Mouse (Mus musculus) hindbrain, postnatal 0 days (tissue): Measurements from ENCODE around the gene Edc3. TPM values are rescaled to one million over a fixed set of nuclear protein-coding genes. Genes with fewer than 3 reads are reported as not detected.

Source experiments
- ATAC-seq: fragments of 200-750 bp; cut with Nextera tagmentation; 2 replicates; pipeline ENCODE4 v1.8.0; 2017; ENCODE audit warnings: mild to moderate bottlenecking, moderate TSS enrichment, moderate library complexity
- DNase-seq: peaks from one replicate; pipeline ENCODE4 v3.0.0-alpha.2; 2015; ENCODE audit warnings: low spot score
- H3K27ac ChIP-seq: fragments of 300-500 bp; sonication (generic); 2 replicates; pipeline ENCODE4 v1.5.1; 2014; ENCODE audit warnings: mild to moderate bottlenecking
- H3K27me3 ChIP-seq: fragments of 300-500 bp; sonication (generic); 2 replicates; pipeline ENCODE4 v1.6.1; 2014; ENCODE audit warnings: low read length, mixed read lengths; ENCODE audit not compliant: insufficient read depth
- H3K36me3 ChIP-seq: fragments of 300-500 bp; sonication (generic); 2 replicates; pipeline ENCODE4 v1.6.1; 2014; ENCODE audit warnings: low read length, mixed read lengths; ENCODE audit not compliant: insufficient read depth
- H3K4me1 ChIP-seq: fragments of 300-500 bp; sonication (generic); 2 replicates; pipeline ENCODE4 v1.6.1; 2014; ENCODE audit warnings: antibody characterized with exemption, low read length, mixed read lengths; ENCODE audit not compliant: insufficient read depth
- H3K4me2 ChIP-seq: fragments of 300-500 bp; sonication (generic); 2 replicates; pipeline ENCODE4 v1.6.1; 2014; ENCODE audit warnings: low read depth, mild to moderate bottlenecking, low read length, moderate library complexity, mixed read lengths
- H3K4me3 ChIP-seq: fragments of 300-500 bp; sonication (generic); 2 replicates; pipeline ENCODE4 v1.5.1; 2014; ENCODE audit warnings: low read length
- H3K9ac ChIP-seq: fragments of 300-500 bp; sonication (generic); replicated peaks from 2 replicates; pipeline ENCODE4 v1.6.1; 2014; ENCODE audit warnings: mild to moderate bottlenecking, low read length, moderate library complexity, mixed read lengths
- H3K9me3 ChIP-seq: fragments of 300-500 bp; sonication (generic); 2 replicates; pipeline ENCODE4 v1.6.1; 2016; ENCODE audit warnings: low read length, mixed read lengths
- CTCF ChIP-seq: IDR thresholded peaks from 2 replicates; pipeline ENCODE4 v1.5.1; 2016; ENCODE audit warnings: antibody characterized with exemption, control low read depth, low read depth
- WGBS: fragments of 180-500 bp; shearing (Covaris S2); extraction: QIAGEN DNeasy Blood & Tissue Kit; methylation state at CpG from one replicate; pipeline ENCODE4 v1.1.7; 2014; 5-methylcytosine and 5-hydroxymethylcytosine counted together
- polyA plus RNA-seq: library from polyadenylated mRNA; unstranded; fragments of >200 nt; fragmentation: Nextera tagmentation; extraction: Ambion mirVana; gene quantifications from 2 replicates; pipeline ENCODE4 v1.2.1, GENCODE M21; 2015
- total RNA-seq: library from RNA; depleted of rRNA; stranded (reverse); fragments of >200 nt; gene quantifications from 2 replicates; pipeline ENCODE4 v1.2.3, GENCODE M21; 2014; rRNA removed

Gene Edc3
- 10.2 and 10.3 TPM in 2 replicates for total RNA-seq
- 23.2 and 25.4 TPM in 2 replicates for polyA plus RNA-seq

DNA sequence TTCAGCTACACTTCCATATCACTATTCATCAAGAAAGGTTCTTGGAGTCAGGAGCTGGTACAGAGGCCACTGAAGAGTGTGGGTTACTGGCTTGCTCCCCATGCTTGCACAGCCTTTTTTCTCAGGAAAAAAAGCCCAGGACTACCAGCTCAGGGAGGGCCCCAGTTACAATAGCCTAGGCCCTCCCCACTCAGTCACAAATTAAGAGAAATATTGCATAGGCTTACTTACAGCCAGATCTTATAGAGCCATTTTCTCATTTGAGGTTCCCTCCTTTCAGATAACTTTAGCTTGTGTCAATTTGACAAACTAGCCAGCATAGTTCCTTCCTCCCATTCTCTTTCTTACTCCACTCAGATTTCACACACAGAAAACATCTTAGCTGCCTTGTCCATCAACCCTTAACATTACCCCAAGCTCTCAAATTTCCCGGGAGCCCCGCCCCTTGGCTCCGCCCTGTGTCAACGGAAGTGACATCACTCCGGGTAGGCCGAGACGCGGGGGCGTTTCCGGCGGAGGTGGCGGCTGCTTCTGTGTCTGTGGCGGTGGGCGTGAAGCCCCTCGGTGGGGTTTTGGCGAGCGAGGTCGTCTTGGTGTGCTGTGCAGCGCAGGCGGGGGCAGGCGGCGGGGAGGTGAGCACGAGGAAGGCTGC lies at the start of gene Edc3:
Gene Edc3 (plus strand): TSS at position 473 of the 652 bp plus-strand sequence.
- under 1% methylated on average over 23 of the region's 23 CpGs for WGBS
- H3K4me3 ChIP-seq, result peak within 1 kb of the TSS; percentile 92
- H3K9me3 ChIP-seq, result no peaks in the 10 kb centered on the region
- no peak for TF ChIP-seq CTCF
- peak within 1 kb of the TSS; percentile 86 for H3K9ac ChIP-seq
- peak; percentile 96 for ATAC-seq
- peak within 1 kb of the TSS; percentile 91 for H3K27ac ChIP-seq
- DNase-seq, result peak; percentile 93
- peaks cover 8% of the 10 kb centered on the region; the same call in 1 of the 2 replicates for H3K4me1 ChIP-seq
- peaks cover 4% of the 10 kb centered on the region; the same call in 1 of the 2 replicates for H3K36me3 ChIP-seq
- peak within 1 kb of the TSS; percentile 88 for H3K4me2 ChIP-seq
- H3K27me3 ChIP-seq, result no peaks in the 10 kb centered on the region

GRCm38 (mm10) chr9:57658970-57659369 lies 49.4 kb upstream of the Edc3 start:
- Histone ChIP-seq H3K4me2 (no peak overlapping the region), H3K9me3 (no peaks in the 10 kb centered on the region), H3K9ac (no peak overlapping the region), H3K36me3 (no peaks in the 10 kb centered on the region), H3K27me3 (no peaks in the 10 kb centered on the region), H3K4me3 (no peak overlapping the region), H3K4me1 (no peaks in the 10 kb centered on the region), H3K27ac (no peak overlapping the region)
- no peak for DNase-seq
- TF ChIP-seq CTCF, result peak; percentile 28; the same call in 1 of the 2 replicates
- 79% methylated on average over 4 of the region's 4 CpGs for WGBS
- no peak for ATAC-seq

- Histone ChIP-seq H3K4me2 (no peak overlapping the region), H3K27me3 (no peaks in the 10 kb centered on the region), H3K4me1 (no peaks in the 10 kb centered on the region), H3K4me3 (no peak overlapping the region), H3K9ac (no peak overlapping the region), H3K9me3 (no peaks in the 10 kb centered on the region), H3K36me3 (no peaks in the 10 kb centered on the region), H3K27ac (no peak overlapping the region)
- WGBS, result 17% methylated on average over 4 of the region's 4 CpGs
- peak; percentile 85 for TF ChIP-seq CTCF
- peak; percentile 68 for ATAC-seq
- peak; percentile 83 for DNase-seq
These were observed 48.6 kb upstream of the Edc3 start for GRCm38 (mm10) chr9:57659774-57660173.

GRCm38 (mm10) chr9:57660501-57660900 lies 47.8 kb upstream of the Edc3 start:
- no peak overlapping the region for H3K9ac ChIP-seq
- H3K4me3 ChIP-seq, result no peak overlapping the region
- ATAC-seq (no peak), DNase-seq (no peak)
- no peaks in the 10 kb centered on the region for H3K4me1 ChIP-seq
- no peaks in the 10 kb centered on the region for H3K27me3 ChIP-seq
- H3K27ac ChIP-seq, result no peak overlapping the region
- TF ChIP-seq CTCF, result no peak
- 88% methylated on average over 6 of the region's 6 CpGs for WGBS
- H3K4me2 ChIP-seq, result no peak overlapping the region
- no peaks in the 10 kb centered on the region for H3K9me3 ChIP-seq
- no peaks in the 10 kb centered on the region for H3K36me3 ChIP-seq

DNA sequence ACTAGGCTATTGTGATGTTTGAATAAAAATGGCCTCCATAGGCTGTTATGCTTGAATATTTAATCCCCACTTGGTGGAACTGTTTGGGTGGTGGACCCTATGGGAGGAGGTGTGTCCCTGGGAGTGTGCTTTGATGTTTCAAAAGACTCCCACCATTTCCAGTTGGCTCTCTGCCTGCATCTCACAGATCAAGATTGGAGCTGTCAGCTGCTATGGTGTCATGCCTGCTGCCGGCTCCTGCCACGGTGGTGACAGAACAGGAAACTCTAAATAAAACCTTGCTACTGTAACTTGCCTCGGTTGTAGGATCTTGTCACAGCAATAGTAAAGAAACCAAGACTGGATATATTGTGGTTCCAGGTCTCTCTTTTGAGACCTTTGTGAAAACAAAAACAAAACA lies 46.8 kb upstream of the Edc3 start:
- Histone ChIP-seq H3K27ac (no peak overlapping the region), H3K4me1 (no peaks in the 10 kb centered on the region), H3K4me2 (no peak overlapping the region), H3K27me3 (no peaks in the 10 kb centered on the region), H3K36me3 (no peaks in the 10 kb centered on the region), H3K4me3 (no peak overlapping the region), H3K9ac (no peak overlapping the region), H3K9me3 (no peaks in the 10 kb centered on the region)
- no peak for DNase-seq
- 64% methylated on average over 3 of the region's 3 CpGs for WGBS
- TF ChIP-seq CTCF, result no peak
- ATAC-seq, result no peak

DNA sequence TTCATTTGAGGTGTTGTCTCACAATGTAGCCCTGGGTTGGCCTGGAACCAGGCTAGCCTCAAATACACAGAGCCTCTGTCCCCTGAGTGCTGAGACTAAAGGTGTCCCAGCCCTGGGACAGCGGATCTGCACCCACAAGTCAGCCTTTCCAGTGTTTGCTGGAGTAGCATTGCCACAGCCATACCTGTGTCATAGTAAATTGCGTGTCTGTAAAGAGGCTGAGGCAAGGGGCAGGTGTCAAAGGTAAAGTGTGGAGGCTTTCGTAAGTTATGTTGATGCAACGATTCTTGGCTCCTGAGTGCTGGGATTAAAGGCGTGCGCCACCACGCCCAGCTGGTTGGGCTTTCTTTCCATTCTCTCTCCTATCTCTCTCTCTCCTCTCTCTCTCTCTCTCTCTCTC lies 43.7 kb upstream of the Edc3 start:
- ATAC-seq (no peak), DNase-seq (no peak)
- no peak overlapping the region for H3K9ac ChIP-seq
- TF ChIP-seq CTCF, result no peak
- 59% methylated on average over 7 of the region's 7 CpGs for WGBS
- H3K4me3 ChIP-seq, result no peak overlapping the region
- H3K27ac ChIP-seq, result no peak overlapping the region
- no peaks in the 10 kb centered on the region for H3K9me3 ChIP-seq
- H3K27me3 ChIP-seq, result no peaks in the 10 kb centered on the region
- H3K4me1 ChIP-seq, result no peaks in the 10 kb centered on the region
- H3K36me3 ChIP-seq, result no peaks in the 10 kb centered on the region
- no peak overlapping the region for H3K4me2 ChIP-seq

DNA sequence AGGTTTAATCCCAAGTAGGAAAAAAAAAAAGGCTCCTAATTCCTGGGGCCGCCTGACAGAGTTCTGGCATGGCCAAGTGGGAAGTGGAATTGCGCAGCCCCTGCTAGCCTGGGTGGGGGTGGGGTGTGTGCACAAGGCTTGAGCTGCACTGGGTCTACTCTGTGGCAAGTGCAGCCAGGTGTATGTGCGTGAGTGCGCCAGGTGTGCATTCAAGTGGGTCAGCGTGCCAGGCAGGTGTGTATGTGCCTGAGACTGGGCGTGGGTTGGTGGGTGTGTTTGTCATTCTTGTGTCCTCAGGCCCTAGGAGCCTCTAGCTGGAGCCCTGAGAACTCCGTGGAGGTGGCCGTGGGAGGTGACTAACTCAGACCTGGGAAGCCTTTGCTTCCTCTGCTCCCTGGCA lies 41.8 kb upstream of the Edc3 start:
- Histone ChIP-seq H3K27me3 (no peaks in the 10 kb centered on the region), H3K4me3 (no peak overlapping the region)
- TF ChIP-seq CTCF, result no peak

More for the DNA sequence above, 41.8 kb upstream of the Edc3 start:
- no peaks in the 10 kb centered on the region for H3K36me3 ChIP-seq
- H3K9ac ChIP-seq, result no peak overlapping the region
- DNase-seq (no peak), ATAC-seq (no peak)
- H3K4me2 ChIP-seq, result no peak overlapping the region
- no peaks in the 10 kb centered on the region for H3K9me3 ChIP-seq
- H3K27ac ChIP-seq, result no peak overlapping the region
- WGBS, result 87% methylated on average over 8 of the region's 8 CpGs
- H3K4me1 ChIP-seq, result no peaks in the 10 kb centered on the region
